Mouse (Mus musculus) liver, embryonic 13.5 days (tissue): ENCODE data around the gene Kdelc2. TPM values are rescaled to one million over a fixed set of nuclear protein-coding genes. Genes with fewer than 3 reads are reported as not detected.

Source experiments
- ATAC-seq: fragments of 200-750 bp; cut with Nextera tagmentation; 2 replicates; pipeline ENCODE4 v1.8.0; 2017; ENCODE audit warnings: low read depth, mild to moderate bottlenecking, moderate number of reproducible peaks, moderate library complexity
- DNase-seq: peaks from one replicate; pipeline ENCODE4 v3.0.0; 2022
- H3K27ac ChIP-seq: fragments of 300-500 bp; sonication (generic); 2 replicates; pipeline ENCODE4 v1.5.1; 2015; ENCODE audit warnings: moderate library complexity, mild to moderate bottlenecking, inconsistent platforms
- H3K27me3 ChIP-seq: fragments of 300-500 bp; sonication (generic); 2 replicates; pipeline ENCODE4 v1.6.1; 2015; ENCODE audit warnings: mild to moderate bottlenecking, inconsistent platforms
- H3K36me3 ChIP-seq: fragments of 300-500 bp; sonication (generic); 2 replicates; pipeline ENCODE4 v1.6.1; 2015; ENCODE audit warnings: mild to moderate bottlenecking, inconsistent platforms
- H3K4me1 ChIP-seq: fragments of 300-500 bp; sonication (generic); replicated peaks from 2 replicates; pipeline ENCODE4 v1.6.1; 2015; ENCODE audit warnings: inconsistent platforms
- H3K4me2 ChIP-seq: fragments of 300-500 bp; sonication (generic); 2 replicates; pipeline ENCODE4 v1.6.1; 2015; ENCODE audit warnings: inconsistent platforms, mild to moderate bottlenecking, moderate library complexity
- H3K4me3 ChIP-seq: fragments of 300-500 bp; sonication (generic); replicated peaks from 2 replicates; pipeline ENCODE4 v1.5.1; 2015; ENCODE audit warnings: mild to moderate bottlenecking, inconsistent platforms
- H3K9ac ChIP-seq: fragments of 300-500 bp; sonication (generic); 2 replicates; pipeline ENCODE4 v1.6.1; 2015; ENCODE audit warnings: mild to moderate bottlenecking, inconsistent platforms
- H3K9me3 ChIP-seq: fragments of 300-500 bp; sonication (generic); replicated peaks from 2 replicates; pipeline ENCODE4 v1.6.1; 2016; ENCODE audit warnings: inconsistent platforms
- WGBS: fragments of 180-500 bp; shearing (Covaris S2); methylation state at CpG from one replicate; pipeline ENCODE4 v1.1.7; 2015; ENCODE audit not compliant: insufficient replicate concordance; 5-methylcytosine and 5-hydroxymethylcytosine counted together
- polyA plus RNA-seq: library from polyadenylated mRNA; unstranded; fragments of >200 nt; fragmentation: Nextera tagmentation; extraction: Ambion mirVana; gene quantifications from 2 replicates; pipeline ENCODE4 v1.2.1, GENCODE M21; 2015

Kdelc2 gene
- polyA plus RNA-seq, 1 experiment from 2014 or later = 5.3 TPM

GRCm38 (mm10) chr9:53351899-53352298 is 31.9 kb upstream of the Kdelc2 start:
- ATAC-seq = no peak
- H3K4me2 ChIP-seq = no peak overlapping the region
- no peak overlapping the region for H3K9ac ChIP-seq
- no peak overlapping the region for H3K4me3 ChIP-seq
- H3K9me3 ChIP-seq = no peaks in the 10 kb centered on the region
- H3K36me3 ChIP-seq = no peaks in the 10 kb centered on the region
- H3K27me3 ChIP-seq = no peaks in the 10 kb centered on the region
- H3K27ac ChIP-seq = no peak overlapping the region
- no peaks in the 10 kb centered on the region for H3K4me1 ChIP-seq
- no peak for DNase-seq
- WGBS = 76% methylated on average over 6 of the region's 6 CpGs

GRCm38 (mm10) chr9:53353161-53353560 is 30.7 kb upstream of the Kdelc2 start:
- WGBS = 74% methylated on average over 5 of the region's 5 CpGs
- no peak overlapping the region for H3K4me3 ChIP-seq
- no peak overlapping the region for H3K4me2 ChIP-seq
- no peak overlapping the region for H3K9ac ChIP-seq
- DNase-seq (no peak), ATAC-seq (no peak)
- H3K27ac ChIP-seq = no peak overlapping the region
- H3K27me3 ChIP-seq = no peaks in the 10 kb centered on the region
- H3K9me3 ChIP-seq = no peaks in the 10 kb centered on the region
- H3K4me1 ChIP-seq = no peaks in the 10 kb centered on the region
- no peaks in the 10 kb centered on the region for H3K36me3 ChIP-seq

GRCm38 (mm10) chr9:53356219-53357155 is 27.3 kb upstream of the Kdelc2 start:
- WGBS = 43% methylated on average over 14 of the region's 14 CpGs
- H3K27me3 ChIP-seq = no peaks in the 10 kb centered on the region
- peak overlapping the region; percentile 15 for H3K4me2 ChIP-seq
- peak overlapping the region; percentile 9 for H3K27ac ChIP-seq
- H3K36me3 ChIP-seq = no peaks in the 10 kb centered on the region
- DNase-seq (no peak), ATAC-seq (peak; percentile 86)
- no peaks in the 10 kb centered on the region for H3K9me3 ChIP-seq
- no peaks in the 10 kb centered on the region for H3K4me1 ChIP-seq
- H3K4me3 ChIP-seq = no peak overlapping the region; the same call in 1 of the 2 replicates
- H3K9ac ChIP-seq = no peak overlapping the region

GRCm38 (mm10) chr9:53371339-53371738 is 12.5 kb upstream of the Kdelc2 start:
- Histone ChIP-seq H3K27ac (no peak overlapping the region), H3K9ac (no peak overlapping the region), H3K4me1 (no peaks in the 10 kb centered on the region), H3K9me3 (no peaks in the 10 kb centered on the region), H3K4me2 (no peak overlapping the region), H3K27me3 (no peaks in the 10 kb centered on the region), H3K36me3 (no peaks in the 10 kb centered on the region), H3K4me3 (no peak overlapping the region)
- ATAC-seq = no peak
- 9% methylated on average over 3 of the region's 3 CpGs for WGBS
- DNase-seq = no peak

- ATAC-seq = no peak
- no peaks in the 10 kb centered on the region for H3K36me3 ChIP-seq
- H3K9ac ChIP-seq = no peak overlapping the region
- H3K4me1 ChIP-seq = no peaks in the 10 kb centered on the region
- no peaks in the 10 kb centered on the region for H3K27me3 ChIP-seq
- WGBS = 52% methylated on average over 4 of the region's 4 CpGs
- no peaks in the 10 kb centered on the region for H3K9me3 ChIP-seq
- H3K4me2 ChIP-seq = no peak overlapping the region
- no peak overlapping the region for H3K4me3 ChIP-seq
- H3K27ac ChIP-seq = no peak overlapping the region
- no peak for DNase-seq
These were observed 7.9 kb upstream of the Kdelc2 start for GRCm38 (mm10) chr9:53375907-53376306.

GRCm38 (mm10) chr9:53376820-53377219 is 7.0 kb upstream of the Kdelc2 start:
- Histone ChIP-seq H3K27ac (no peak overlapping the region), H3K4me2 (no peak overlapping the region), H3K27me3 (no peaks in the 10 kb centered on the region), H3K9me3 (no peaks in the 10 kb centered on the region), H3K36me3 (no peaks in the 10 kb centered on the region), H3K4me3 (no peak overlapping the region), H3K4me1 (no peaks in the 10 kb centered on the region), H3K9ac (no peak overlapping the region)
- ATAC-seq (no peak), DNase-seq (no peak)
- WGBS = 69% methylated on average over 13 of the region's 13 CpGs

- H3K36me3 ChIP-seq = no peaks in the 10 kb centered on the region
- H3K9ac ChIP-seq = no peak overlapping the region
- DNase-seq (no peak), ATAC-seq (no peak)
- H3K4me3 ChIP-seq = no peak overlapping the region
- peaks cover 3% of the 10 kb centered on the region; the same call in 1 of the 2 replicates for H3K27me3 ChIP-seq
- H3K27ac ChIP-seq = no peak overlapping the region
- 44% methylated on average over 5 of the region's 5 CpGs for WGBS
- H3K4me2 ChIP-seq = no peak overlapping the region
- H3K9me3 ChIP-seq = no peaks in the 10 kb centered on the region
- no peaks in the 10 kb centered on the region for H3K4me1 ChIP-seq
These were observed 6.2 kb upstream of the Kdelc2 start for GRCm38 (mm10) chr9:53377597-53377996.

GRCm38 (mm10) chr9:53378171-53378570 is 5.7 kb upstream of the Kdelc2 start:
- Histone ChIP-seq H3K27ac (no peak overlapping the region), H3K9me3 (no peaks in the 10 kb centered on the region), H3K4me1 (no peaks in the 10 kb centered on the region), H3K4me3 (no peak overlapping the region), H3K36me3 (no peaks in the 10 kb centered on the region), H3K27me3 (peaks cover 9% of the 10 kb centered on the region), H3K4me2 (no peak overlapping the region), H3K9ac (no peak overlapping the region)
- no peak for DNase-seq
- WGBS = 64% methylated on average over 3 of the region's 3 CpGs
- no peak for ATAC-seq

GRCm38 (mm10) chr9:53380595-53380994 is 3.2 kb upstream of the Kdelc2 start:
- no peaks in the 10 kb centered on the region for H3K9me3 ChIP-seq
- no peaks in the 10 kb centered on the region for H3K36me3 ChIP-seq
- H3K27me3 ChIP-seq = peaks cover 26% of the 10 kb centered on the region
- 22% methylated on average over 2 of the region's 2 CpGs for WGBS
- H3K4me2 ChIP-seq = no peak overlapping the region
- no peak for DNase-seq
- H3K4me1 ChIP-seq = peaks cover 12% of the 10 kb centered on the region; the same call in 1 of the 2 replicates
- no peak overlapping the region for H3K27ac ChIP-seq
- no peak overlapping the region for H3K4me3 ChIP-seq
- no peak overlapping the region for H3K9ac ChIP-seq
- ATAC-seq = no peak

- DNase-seq = no peak
- WGBS = 62% methylated on average over 5 of the region's 5 CpGs
- Histone ChIP-seq H3K4me2 (no peak overlapping the region), H3K27me3 (peaks cover 26% of the 10 kb centered on the region), H3K27ac (no peak overlapping the region), H3K4me3 (no peak overlapping the region), H3K9ac (no peak overlapping the region), H3K36me3 (no peaks in the 10 kb centered on the region), H3K4me1 (peaks cover 12% of the 10 kb centered on the region; the same call in 1 of the 2 replicates), H3K9me3 (no peaks in the 10 kb centered on the region)
- ATAC-seq = no peak
These were observed 2.7 kb upstream of the Kdelc2 start for GRCm38 (mm10) chr9:53381113-53381615.

GRCm38 (mm10) chr9:53384873-53385272 is 1.0 kb downstream of the Kdelc2 start:
- peak overlapping the region; percentile 66 for H3K4me3 ChIP-seq
- ATAC-seq (0 out of 2 replicates have a peak, but pooled peaks have one; percentile 22), DNase-seq (no peak)
- peaks cover 12% of the 10 kb centered on the region; the same call in 1 of the 2 replicates for H3K4me1 ChIP-seq
- no peaks in the 10 kb centered on the region for H3K9me3 ChIP-seq
- peak overlapping the region; percentile 72; the same call in 1 of the 2 replicates for H3K9ac ChIP-seq
- H3K27ac ChIP-seq = no peak overlapping the region; the same call in 1 of the 2 replicates
- peak overlapping the region; percentile 77 for H3K4me2 ChIP-seq
- peaks cover 26% of the 10 kb centered on the region for H3K27me3 ChIP-seq
- no peaks in the 10 kb centered on the region for H3K36me3 ChIP-seq
- 24% methylated on average over 8 of the region's 8 CpGs for WGBS
